Mouse (Mus musculus) lung, adult 2 months (tissue): ENCODE results near the gene Gm17622. TPM values are rescaled to one million over a fixed set of nuclear protein-coding genes. Genes with fewer than 3 reads are reported as not detected.

Experiments used
- DNase-seq: peaks from one replicate; pipeline ENCODE4 v3.0.0; 2022
- H3K4me1 ChIP-seq: fragments of 200-500 bp; 2 replicates; pipeline ENCODE4 v1.6.1; 2011; ENCODE audit warnings: low read length; ENCODE audit not compliant: control insufficient read depth, insufficient read depth
- H3K4me3 ChIP-seq: fragments of 200-500 bp; replicated peaks from 2 replicates; pipeline ENCODE3; 2011; ENCODE audit warnings: low read depth, mild to moderate bottlenecking, control low read depth, low read length; ENCODE audit errors: extremely low read depth
- CTCF ChIP-seq: fragments of 200-500 bp; IDR thresholded peaks from 2 replicates; pipeline ENCODE4 v1.5.1; 2011; ENCODE audit warnings: mild to moderate bottlenecking, low read length, control low read depth; ENCODE audit not compliant: insufficient read depth
- POLR2A ChIP-seq: fragments of 200-500 bp; IDR thresholded peaks from 2 replicates; pipeline ENCODE4 v1.6.1; 2011; ENCODE audit warnings: low read depth, mild to moderate bottlenecking, control low read depth, low read length, borderline replicate concordance; ENCODE audit errors: extremely low read depth
- WGBS: fragments of 180-500 bp; shearing (Covaris S2); methylation state at CpG from one replicate; pipeline ENCODE4 v1.1.7; 2018; 5-methylcytosine and 5-hydroxymethylcytosine counted together
- polyA plus RNA-seq: library from polyadenylated mRNA; depleted of rRNA; stranded (reverse); fragments of >200 nt; gene quantifications from 2 replicates; pipeline ENCODE4 v1.2.3, GENCODE M21; 2012; rRNA removed

Gene Gm17622
- polyA plus RNA-seq, 1 experiment: not detected

DNA sequence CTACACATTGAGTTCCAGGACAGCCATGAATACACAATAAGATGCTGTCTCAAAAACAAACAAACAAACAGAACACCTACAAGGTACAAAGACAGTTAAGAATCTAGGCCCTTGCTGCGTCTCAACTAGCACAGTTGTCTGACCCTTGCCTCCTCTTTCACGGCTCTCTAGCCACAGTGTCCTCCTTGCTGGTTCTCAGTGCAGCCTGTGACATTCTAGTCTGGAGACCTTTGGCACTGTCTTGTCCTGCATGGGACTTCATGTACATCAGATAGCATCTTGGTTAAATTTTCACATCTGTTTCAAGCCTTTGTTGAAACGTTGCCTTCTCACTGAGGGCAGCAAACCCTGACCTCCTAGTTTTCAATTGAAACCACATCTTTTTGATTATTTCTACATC, 38.2 kb downstream of the Gm17622 start:
- Histone ChIP-seq H3K4me1 (no peaks in the 10 kb centered on the region), H3K4me3 (no peak overlapping the region)
- TF ChIP-seq CTCF (no peak), POLR2A (no peak)
- 84% methylated on average over 3 of the region's 3 CpGs for WGBS
- DNase-seq: no peak

DNA sequence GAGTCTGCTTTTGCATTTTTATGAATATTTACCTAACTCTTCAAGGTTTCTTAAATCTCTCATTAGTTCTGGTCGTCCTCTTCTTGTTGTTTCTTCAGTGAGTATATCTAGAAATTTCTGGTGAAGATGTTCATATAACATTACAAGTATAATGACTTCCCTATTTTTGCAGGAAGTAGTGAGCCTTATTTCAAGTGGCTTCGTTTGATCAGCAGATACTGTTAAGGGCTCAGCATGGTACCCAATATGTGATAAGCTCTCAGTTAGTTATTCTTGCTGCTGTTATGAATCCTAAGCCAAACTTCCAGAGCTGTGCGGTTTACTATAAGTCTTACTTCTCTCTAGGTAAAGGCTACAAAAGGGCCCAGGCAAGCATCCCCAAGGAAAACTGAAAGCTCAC, 39.0 kb downstream of the Gm17622 start:
- H3K4me3 ChIP-seq: no peak overlapping the region
- no peak for TF ChIP-seq POLR2A
- no peak for TF ChIP-seq CTCF
- no peak for DNase-seq
- no peaks in the 10 kb centered on the region for H3K4me1 ChIP-seq
- WGBS: 89% methylated on average over 3 of the region's 3 CpGs

DNA sequence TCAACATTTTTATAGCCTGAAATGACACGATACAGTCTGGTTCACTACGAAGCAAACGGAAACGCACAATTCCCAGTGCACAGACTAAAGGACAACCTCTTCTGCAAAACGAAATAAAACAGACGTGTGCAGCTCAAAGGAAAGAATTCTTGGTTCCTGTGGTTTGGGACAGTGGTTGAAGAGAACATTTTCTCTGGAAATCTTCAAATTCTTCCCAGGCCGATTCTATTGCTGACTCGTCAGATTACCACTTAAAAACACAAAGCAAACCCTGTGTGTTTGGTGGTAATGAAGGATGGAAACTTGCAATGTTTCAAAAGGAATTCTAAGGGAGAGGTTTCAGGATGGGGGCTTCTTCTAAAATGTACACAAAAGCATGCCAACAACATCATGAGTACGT, 39.5 kb downstream of the Gm17622 start:
- H3K4me1 ChIP-seq: no peaks in the 10 kb centered on the region
- no peak for TF ChIP-seq CTCF
- no peak for TF ChIP-seq POLR2A
- no peak overlapping the region for H3K4me3 ChIP-seq
- no peak for DNase-seq
- 94% methylated on average over 9 of the region's 9 CpGs for WGBS

DNA sequence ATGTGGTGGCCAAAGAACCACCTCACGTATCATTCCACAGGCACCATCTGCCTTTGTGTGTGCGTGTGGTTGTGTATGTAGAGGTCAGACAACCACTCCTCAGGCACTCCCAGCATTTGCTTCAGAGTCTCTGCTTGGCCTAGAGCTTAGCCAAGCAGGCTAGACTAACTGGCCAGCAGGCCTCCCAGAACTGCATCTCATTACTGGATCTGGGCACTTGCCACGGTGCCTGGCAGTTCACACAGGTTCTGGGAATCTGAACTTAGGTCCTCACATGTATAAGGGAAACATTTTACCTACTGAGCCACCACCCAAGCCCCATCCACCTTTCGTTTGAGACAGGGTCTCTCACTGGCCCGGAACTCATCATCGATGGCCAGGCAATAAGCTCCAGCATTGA, 41.6 kb downstream of the Gm17622 start:
- WGBS: 82% methylated on average over 6 of the region's 6 CpGs
- H3K4me1 ChIP-seq: no peaks in the 10 kb centered on the region

DNA sequence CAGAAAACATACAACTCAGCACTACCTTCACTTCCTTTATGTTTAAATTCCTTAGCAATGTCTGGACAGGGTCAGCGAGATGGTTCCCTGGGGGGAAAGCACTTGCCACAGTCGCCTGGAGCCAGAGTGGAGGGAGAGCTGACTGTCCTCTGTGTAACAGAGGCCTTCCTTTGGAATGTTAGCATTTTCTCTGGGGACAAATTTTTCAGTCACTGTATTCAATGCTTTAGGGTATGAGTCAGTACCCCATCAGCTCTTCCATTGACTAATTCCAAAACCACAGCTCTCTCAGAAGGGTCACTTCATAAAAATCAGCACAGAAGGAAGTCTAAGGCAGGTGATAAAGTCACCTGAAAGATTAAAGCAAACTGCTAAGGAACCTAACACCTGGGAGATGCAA, 43.2 kb downstream of the Gm17622 start:
- no peak for TF ChIP-seq POLR2A
- TF ChIP-seq CTCF: no peak
- H3K4me3 ChIP-seq: no peak overlapping the region
- DNase-seq: no peak
- H3K4me1 ChIP-seq: no peaks in the 10 kb centered on the region
- 63% methylated on average over 2 of the region's 2 CpGs for WGBS

More for the DNA sequence above, 41.6 kb downstream of the Gm17622 start:
- no peak for DNase-seq
- TF ChIP-seq CTCF (no peak), POLR2A (no peak)
- H3K4me3 ChIP-seq: no peak overlapping the region

DNA sequence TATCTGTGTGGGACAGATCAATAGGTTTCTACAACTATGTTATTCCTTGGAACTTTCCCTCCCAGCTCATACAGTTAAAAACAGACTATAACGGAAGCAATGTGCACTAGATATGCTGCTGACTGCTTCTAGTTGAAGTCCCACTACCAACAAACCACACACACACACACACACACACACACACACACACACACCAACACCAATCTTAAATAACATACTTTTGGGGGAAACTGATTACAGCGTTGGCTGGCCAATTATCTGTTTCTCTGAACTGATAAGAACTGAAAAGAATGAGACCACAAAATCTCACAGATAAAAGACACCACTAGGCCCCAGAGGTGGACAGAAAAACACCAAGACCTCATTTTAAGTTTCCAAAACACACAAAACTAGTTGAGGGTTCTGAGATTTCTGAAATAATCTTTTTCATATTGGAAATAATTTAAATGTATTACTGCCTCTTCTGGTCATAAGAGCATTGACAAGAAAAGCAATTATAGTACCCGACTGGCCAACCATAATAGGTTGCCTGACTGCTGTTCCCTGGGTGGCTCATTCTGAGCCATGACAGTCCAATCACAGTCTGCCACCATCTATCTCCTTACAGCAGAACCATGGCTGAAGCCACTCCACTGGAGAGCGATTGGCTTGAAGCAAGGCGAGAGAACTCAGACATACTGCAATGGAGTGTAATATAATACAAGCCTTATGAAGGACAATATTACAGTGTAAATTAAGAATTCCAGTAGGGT, 46.5 kb downstream of the Gm17622 start:
- no peak for DNase-seq
- Histone ChIP-seq H3K4me3 (no peak overlapping the region), H3K4me1 (no peaks in the 10 kb centered on the region)
- no peak for TF ChIP-seq CTCF
- no peak for TF ChIP-seq POLR2A
- 80% methylated on average over 5 of the region's 5 CpGs for WGBS

DNA sequence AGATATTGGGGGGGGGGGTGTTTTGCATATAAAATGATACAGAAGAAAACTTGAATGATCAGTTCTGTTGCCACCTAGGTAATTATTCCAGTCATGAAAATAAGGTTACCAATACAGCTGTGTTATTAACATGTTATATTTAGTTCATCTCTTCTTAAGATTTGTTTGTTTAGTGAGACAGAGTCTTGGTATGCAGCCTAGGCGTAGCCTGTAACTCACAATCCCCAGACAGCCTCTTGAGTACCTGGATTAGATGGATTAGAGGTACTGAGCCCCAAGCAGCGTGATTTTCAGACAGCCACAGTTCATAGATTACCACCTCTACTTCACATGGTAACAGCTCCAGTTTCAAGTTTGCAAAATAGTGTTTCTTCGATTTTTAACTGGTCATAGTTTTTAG, 47.6 kb downstream of the Gm17622 start:
- Histone ChIP-seq H3K4me3 (no peak overlapping the region), H3K4me1 (no peaks in the 10 kb centered on the region)
- TF ChIP-seq POLR2A (no peak), CTCF (no peak)
- no peak for DNase-seq
- WGBS: 66% methylated on average over 3 of the region's 3 CpGs

Other genes starting within 250 kb of the Gm17622 start
- gene Poc5, start 102.4 kb upstream of the Gm17622 start, polyA plus RNA-seq: 6.3 and 10.5 TPM in 2 replicates
- 0.06 TPM in 1 of 2 replicates, not detected in the other for gene Ankdd1b, start 19.5 kb upstream of the Gm17622 start, polyA plus RNA-seq
- 1.7 and 3.6 TPM in 2 replicates for gene Polk, start 51.8 kb downstream of the Gm17622 start, polyA plus RNA-seq
- gene Col4a3bp, start 51.9 kb downstream of the Gm17622 start, polyA plus RNA-seq: 15.2 and 21.4 TPM in 2 replicates
- gene Hmgcr, start 180.2 kb downstream of the Gm17622 start, polyA plus RNA-seq: 13.6 and 18.2 TPM in 2 replicates